Comparison of ENCODE assay signal across 12 mouse cellular contexts in the genomic region with DNA sequence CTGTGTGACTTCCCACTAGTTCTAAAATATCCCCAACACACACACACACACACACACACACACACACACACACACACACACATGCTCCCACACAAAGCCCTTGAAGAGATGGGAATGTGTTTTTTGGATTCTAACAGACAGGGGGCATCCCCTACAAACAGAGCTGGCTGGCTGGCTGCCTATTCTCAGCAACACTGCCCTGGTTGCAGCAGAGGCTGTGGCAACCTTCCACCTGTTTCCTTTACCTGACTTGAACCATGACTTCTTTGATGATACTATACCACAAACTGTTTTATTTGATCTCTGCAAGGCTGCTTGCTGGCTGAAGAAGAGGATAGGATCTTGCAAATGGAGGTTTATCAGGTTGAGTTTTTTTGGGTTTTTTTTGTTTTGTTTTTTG. TPM values are rescaled to one million over a fixed set of nuclear protein-coding genes. Genes with fewer than 3 reads are reported as not detected.
A peak's percentile ranks its signal among the peaks of the same experiment; 100 is the strongest.
DNase-seq lines count a peak whose midpoint lies in the region; ATAC-seq and TF ChIP-seq lines count a peak whose summit lies in the region.
"Had no signal": no experiment of that assay in that cellular context is flagged by ENCODE, and none has a peak within 500 bp of the region (broad histone marks: within the 10 kb centered on the region; RNA-seq: fewer than 3 reads in every experiment).

No protein-coding gene starts in this region.

- no peak overlapping the region for H3K4me2 ChIP-seq in forebrain, embryonic 11.5 days (ENCODE audit: low read depth, low read length, severe bottlenecking)
- H3K4me2 ChIP-seq in hindbrain, embryonic 12.5 days (replicated peaks) = no peak overlapping the region
- H3K4me2 ChIP-seq: embryonic facial prominence, embryonic 15.5 days; hindbrain, embryonic 14.5 days had no signal

- no peak overlapping the region for H3K27ac ChIP-seq in heart, adult 2 months
- no peak overlapping the region for H3K27ac ChIP-seq in forebrain, embryonic 11.5 days (ENCODE audit: low read depth, low read length)
- no peak overlapping the region for H3K27ac ChIP-seq in hindbrain, embryonic 12.5 days
- H3K27ac ChIP-seq: embryonic facial prominence, embryonic 15.5 days; hindbrain, embryonic 14.5 days had no signal

- no peaks in the 10 kb centered on the region for H3K9me3 ChIP-seq in forebrain, embryonic 11.5 days (ENCODE audit: control insufficient read depth, low read length)
- H3K9me3 ChIP-seq in hindbrain, embryonic 12.5 days (replicated peaks) = no peaks in the 10 kb centered on the region
- H3K9me3 ChIP-seq: embryonic facial prominence, embryonic 15.5 days; G1E had no signal

- no peaks in the 10 kb centered on the region for H3K79me2 ChIP-seq in heart, adult 2 months (replicated peaks; ENCODE audit: control insufficient read depth, insufficient read depth, low read length)

- no peak for TF ChIP-seq EP300 in heart, adult 2 months (IDR thresholded peaks at IDR 0.05; ENCODE audit: insufficient read depth, low read depth, low read length)

- TF ChIP-seq CTCF in heart, adult 2 months (IDR thresholded peaks at IDR 0.05) = peak; percentile 23; the same call in 1 of the 2 replicates
- no peak for TF ChIP-seq CTCF in brain, embryonic 14.5 days (IDR thresholded peaks at IDR 0.05; ENCODE audit: borderline replicate concordance, extremely low read depth, insufficient read depth, insufficient read length)

- no peak for ATAC-seq in forebrain, embryonic 11.5 days (replicated peaks; ENCODE audit: low FRiP score)
- ATAC-seq in hindbrain, embryonic 12.5 days (ENCODE audit: low FRiP score) = no peak

- H3K36me3 ChIP-seq in heart, adult 2 months (ENCODE audit: control insufficient read depth, insufficient read depth, low read length) = no peaks in the 10 kb centered on the region
- H3K36me3 ChIP-seq in forebrain, embryonic 11.5 days (ENCODE audit: control insufficient read depth, insufficient read depth, low read length) = no peaks in the 10 kb centered on the region
- no peaks in the 10 kb centered on the region for H3K36me3 ChIP-seq in hindbrain, embryonic 12.5 days
- H3K36me3 ChIP-seq: embryonic facial prominence, embryonic 15.5 days; G1E had no signal

- intact Hi-C loops in heart, adult 2 months (cut with DNase I) = no loop called here

- H3K9ac ChIP-seq in heart, adult 2 months (ENCODE audit: low read depth, low read length) = no peak overlapping the region
- no peak overlapping the region for H3K9ac ChIP-seq in forebrain, embryonic 11.5 days (ENCODE audit: low read length)
- H3K9ac ChIP-seq in hindbrain, embryonic 12.5 days = no peak overlapping the region
- H3K9ac ChIP-seq: embryonic facial prominence, embryonic 15.5 days; hindbrain, embryonic 14.5 days had no signal

- H3K27me3 ChIP-seq in heart, adult 2 months (ENCODE audit: control insufficient read depth, insufficient read depth, low read length) = no peaks in the 10 kb centered on the region
- no peaks in the 10 kb centered on the region for H3K27me3 ChIP-seq in forebrain, embryonic 11.5 days (ENCODE audit: control insufficient read depth, insufficient read depth, low read length)
- H3K27me3 ChIP-seq in hindbrain, embryonic 12.5 days = no peaks in the 10 kb centered on the region
- H3K27me3 ChIP-seq: embryonic facial prominence, embryonic 15.5 days had no signal

- no peak overlapping the region for H3K4me3 ChIP-seq in heart, adult 2 months
- H3K4me3 ChIP-seq in forebrain, embryonic 11.5 days (ENCODE audit: low read depth, low read length) = no peak overlapping the region
- no peak overlapping the region for H3K4me3 ChIP-seq in hindbrain, embryonic 12.5 days
- H3K4me3 ChIP-seq: embryonic facial prominence, embryonic 15.5 days had no signal

- no peaks in the 10 kb centered on the region for H3K4me1 ChIP-seq in heart, adult 2 months (ENCODE audit: control insufficient read depth, insufficient read depth, low read length)
- no peaks in the 10 kb centered on the region for H3K4me1 ChIP-seq in forebrain, embryonic 11.5 days (replicated peaks; ENCODE audit: control insufficient read depth, insufficient read depth, low read length)
- no peaks in the 10 kb centered on the region for H3K4me1 ChIP-seq in hindbrain, embryonic 12.5 days
- H3K4me1 ChIP-seq: embryonic facial prominence, embryonic 15.5 days had no signal

- no peak for TF ChIP-seq POLR2A in heart, adult 2 months (IDR thresholded peaks at IDR 0.05; ENCODE audit: insufficient read depth, low read depth, low read length)
- TF ChIP-seq POLR2A in brain, embryonic 14.5 days (IDR thresholded peaks at IDR 0.05; ENCODE audit: borderline replicate concordance, extremely low read depth, insufficient read depth, insufficient read length, poor library complexity, severe bottlenecking) = no peak

- peak in 1 of 2 experiments; percentile 19 for DNase-seq in heart, adult 2 months
- no peak for DNase-seq in heart, adult 8-10 months (ENCODE audit: low spot score)
- peak; percentile 2 for DNase-seq in lung, postnatal 25 days (ENCODE audit: low spot score)
- DNase-seq in lung, postnatal 4 days = no peak
- peak; percentile 9 for DNase-seq in brain, embryonic 14.5 days (ENCODE audit: low read depth)
- peak; percentile 85 for DNase-seq in thymus, postnatal 14 days
- DNase-seq in forebrain, embryonic 11.5 days (ENCODE audit: low spot score) = no peak
- DNase-seq: cerebellum, adult 9-10 months had no signal

RNA-seq across cellular contexts. Expression of a gene that starts 41.0 kb away (rescaled TPM):
- 10 to 100 TPM; 11.9 to 15.3 TPM for total RNA-seq in heart, adult 2 months (2021)
- 11.7 and 12.9 TPM in 2 replicates for polyA plus RNA-seq in heart, adult 2 months (2012; rRNA removed)
- total RNA-seq in heart, adult 8-10 months (2022) = 10 to 100 TPM; 10.9 to 15.9 (median 13.0) TPM
- polyA plus RNA-seq in brain, embryonic 14.5 days (2012; rRNA removed) = 47.7 and 48.7 TPM in 2 replicates
- polyA plus RNA-seq in forebrain, embryonic 11.5 days (2014; fragmentation: Nextera tagmentation; extraction: Ambion mirVana) = 37.8 and 38.6 TPM in 2 replicates
- 53.8 and 54.4 TPM in 2 replicates for polyA plus RNA-seq in hindbrain, embryonic 12.5 days (2016; fragmentation: Nextera tagmentation; extraction: Ambion mirVana)

Comparison
In these comparisons a context has a peak if more than half of its experiments do, and no peak if none do; other contexts are left out.
1. DNase-seq: peak in lung, postnatal 25 days (single experiment), brain, embryonic 14.5 days (single experiment) and thymus, postnatal 14 days (single experiment); none in heart, adult 8-10 months (single experiment), lung, postnatal 4 days (0 of 2) and forebrain, embryonic 11.5 days (single experiment).